Mouse (Mus musculus) stomach, embryonic 15.5 days (tissue): ENCODE results near the gene Atl1. TPM values are rescaled to one million over a fixed set of nuclear protein-coding genes. Genes with fewer than 3 reads are reported as not detected.

Experiments used
- ATAC-seq: fragments of 200-750 bp; cut with Nextera tagmentation; 2 replicates; pipeline ENCODE4 v1.8.0; 2017; ENCODE audit warnings: low read depth, moderate number of reproducible peaks, moderate TSS enrichment; ENCODE audit not compliant: insufficient read depth, low FRiP score
- H3K27ac ChIP-seq: fragments of 300-500 bp; sonication (generic); 2 replicates; pipeline ENCODE4 v1.5.1; 2015; ENCODE audit warnings: mild to moderate bottlenecking, inconsistent platforms
- H3K27me3 ChIP-seq: fragments of 300-500 bp; sonication (generic); replicated peaks from 2 replicates; pipeline ENCODE4 v1.6.1; 2015; ENCODE audit warnings: inconsistent platforms
- H3K36me3 ChIP-seq: fragments of 300-500 bp; sonication (generic); 2 replicates; pipeline ENCODE4 v1.6.1; 2015; ENCODE audit warnings: inconsistent platforms
- H3K4me1 ChIP-seq: fragments of 300-500 bp; sonication (generic); 2 replicates; pipeline ENCODE4 v1.6.1; 2015; ENCODE audit warnings: inconsistent platforms
- H3K4me2 ChIP-seq: fragments of 300-500 bp; sonication (generic); 2 replicates; pipeline ENCODE4 v1.6.1; 2015; ENCODE audit warnings: mild to moderate bottlenecking, inconsistent platforms
- H3K4me3 ChIP-seq: fragments of 300-500 bp; sonication (generic); replicated peaks from 2 replicates; pipeline ENCODE4 v1.5.1; 2015; ENCODE audit warnings: inconsistent platforms
- H3K9ac ChIP-seq: fragments of 300-500 bp; sonication (generic); 2 replicates; pipeline ENCODE4 v1.6.1; 2015; ENCODE audit warnings: inconsistent platforms
- H3K9me3 ChIP-seq: fragments of 300-500 bp; sonication (generic); 2 replicates; pipeline ENCODE4 v1.6.1; 2016; ENCODE audit warnings: inconsistent platforms
- WGBS: fragments of 180-500 bp; shearing (Covaris S2); methylation state at CpG from one replicate; pipeline ENCODE4 v1.1.7; 2015; 5-methylcytosine and 5-hydroxymethylcytosine counted together
- polyA plus RNA-seq: library from polyadenylated mRNA; unstranded; fragments of >200 nt; fragmentation: Nextera tagmentation; extraction: Ambion mirVana; gene quantifications from 2 replicates; pipeline ENCODE4 v1.2.1, GENCODE M21; 2015

Atl1 gene
- polyA plus RNA-seq, 1 experiment from 2014 or later = 6.9 TPM

- Histone ChIP-seq H3K4me3 (peak within 1 kb of the TSS; percentile 97), H3K9ac (peak within 1 kb of the TSS; percentile 91), H3K36me3 (0 out of 2 replicates have a peak, but pooled peaks cover 4% of the 10 kb centered on the region), H3K9me3 (no peaks in the 10 kb centered on the region), H3K27ac (peak within 1 kb of the TSS; percentile 93), H3K4me1 (0 out of 2 replicates have a peak, but pooled peaks cover 4% of the 10 kb centered on the region), H3K27me3 (no peaks in the 10 kb centered on the region), H3K4me2 (peak within 1 kb of the TSS; percentile 65)
- under 1% methylated on average over 100 of the region's 102 CpGs for WGBS
- ATAC-seq = peak; percentile 95
Observed at GRCm38 (mm10) chr12:69986786-69987497, 94.5 kb downstream of the Atl1 start, which contains the start of gene Sav1. Gene Sav1 (minus strand): TSS chr12:69987002.

- no peak overlapping the region for H3K9ac ChIP-seq
- H3K9me3 ChIP-seq = no peaks in the 10 kb centered on the region
- H3K27me3 ChIP-seq = no peaks in the 10 kb centered on the region
- no peak overlapping the region for H3K4me3 ChIP-seq
- 67% methylated on average over 3 of the region's 3 CpGs for WGBS
- no peak overlapping the region for H3K27ac ChIP-seq
- H3K4me2 ChIP-seq = no peak overlapping the region
- no peaks in the 10 kb centered on the region for H3K4me1 ChIP-seq
- no peak for ATAC-seq
- H3K36me3 ChIP-seq = no peaks in the 10 kb centered on the region
Observed at GRCm38 (mm10) chr12:69995382-69995781, 103.0 kb downstream of the Atl1 start.

GRCm38 (mm10) chr12:69998186-69998983, 106.0 kb downstream of the Atl1 start:
- Histone ChIP-seq H3K9ac (no peak overlapping the region), H3K27ac (no peak overlapping the region), H3K4me3 (no peak overlapping the region), H3K27me3 (no peaks in the 10 kb centered on the region), H3K4me2 (no peak overlapping the region), H3K9me3 (no peaks in the 10 kb centered on the region), H3K36me3 (no peaks in the 10 kb centered on the region), H3K4me1 (no peaks in the 10 kb centered on the region)
- 69% methylated on average over 13 of the region's 13 CpGs for WGBS
- ATAC-seq = no peak

- Histone ChIP-seq H3K9me3 (no peaks in the 10 kb centered on the region), H3K27ac (no peak overlapping the region), H3K9ac (no peak overlapping the region), H3K4me2 (no peak overlapping the region), H3K36me3 (no peaks in the 10 kb centered on the region), H3K4me3 (no peak overlapping the region), H3K4me1 (no peaks in the 10 kb centered on the region), H3K27me3 (no peaks in the 10 kb centered on the region)
- no peak for ATAC-seq
- 71% methylated on average over 4 of the region's 4 CpGs for WGBS
Observed at GRCm38 (mm10) chr12:70005103-70005502, 112.7 kb downstream of the Atl1 start.

GRCm38 (mm10) chr12:70010356-70010755, 117.9 kb downstream of the Atl1 start:
- Histone ChIP-seq H3K27ac (no peak overlapping the region), H3K36me3 (peaks cover 3% of the 10 kb centered on the region; the same call in 1 of the 2 replicates), H3K4me3 (no peak overlapping the region), H3K27me3 (no peaks in the 10 kb centered on the region), H3K9me3 (no peaks in the 10 kb centered on the region), H3K4me1 (no peaks in the 10 kb centered on the region), H3K4me2 (no peak overlapping the region), H3K9ac (no peak overlapping the region)
- WGBS = 90% methylated on average over 4 of the region's 4 CpGs
- ATAC-seq = no peak

- Histone ChIP-seq H3K4me3 (no peak overlapping the region), H3K36me3 (peaks cover 3% of the 10 kb centered on the region; the same call in 1 of the 2 replicates), H3K27ac (no peak overlapping the region; the same call in 1 of the 2 replicates), H3K4me1 (no peaks in the 10 kb centered on the region), H3K9ac (no peak overlapping the region), H3K4me2 (no peak overlapping the region), H3K9me3 (no peaks in the 10 kb centered on the region), H3K27me3 (no peaks in the 10 kb centered on the region)
- 63% methylated on average over 5 of the region's 5 CpGs for WGBS
- ATAC-seq = no peak
Observed at GRCm38 (mm10) chr12:70011681-70012080, 119.3 kb downstream of the Atl1 start.

- no peaks in the 10 kb centered on the region for H3K4me1 ChIP-seq
- no peak overlapping the region for H3K9ac ChIP-seq
- 64% methylated on average over 4 of the region's 4 CpGs for WGBS
- H3K36me3 ChIP-seq = peaks cover 17% of the 10 kb centered on the region; the same call in 1 of the 2 replicates
- H3K27ac ChIP-seq = no peak overlapping the region
- H3K27me3 ChIP-seq = no peaks in the 10 kb centered on the region
- H3K4me2 ChIP-seq = no peak overlapping the region
- no peak overlapping the region for H3K4me3 ChIP-seq
- H3K9me3 ChIP-seq = no peaks in the 10 kb centered on the region
- no peak for ATAC-seq
Observed at GRCm38 (mm10) chr12:70015936-70016335, 123.5 kb downstream of the Atl1 start.

Other genes with a start within 250 kb of the Atl1 start
- 10.9 and 12.3 TPM in 2 replicates for gene Sos2, start 210.8 kb upstream of the Atl1 start, polyA plus RNA-seq
- gene L2hgdh, start 167.7 kb upstream of the Atl1 start, polyA plus RNA-seq = 18.3 and 21.2 TPM in 2 replicates
- gene Atp5s, start 167.7 kb upstream of the Atl1 start, polyA plus RNA-seq = 28.2 and 28.3 TPM in 2 replicates
- gene Cdkl1, start 101.3 kb upstream of the Atl1 start, polyA plus RNA-seq = 4.2 and 5.5 TPM in 2 replicates
- 28.7 and 29.6 TPM in 2 replicates for gene Map4k5, start 586 bp downstream of the Atl1 start, polyA plus RNA-seq
- 6.0 and 7.2 TPM in 2 replicates for gene Sav1, start 94.4 kb downstream of the Atl1 start, polyA plus RNA-seq
- gene Nin, start 221.1 kb downstream of the Atl1 start, polyA plus RNA-seq = 11.0 and 11.6 TPM in 2 replicates